Mouse (Mus musculus): ENCODE data around the gene Micu1. TPM values are rescaled to one million over a fixed set of nuclear protein-coding genes. Genes with fewer than 3 reads are reported as not detected.

Gene Micu1
- total RNA-seq, 1 experiment, result 23.6 TPM

- in situ Hi-C loops (cut with MboI; ENCODE audit: low sequenced_read_pairs in 2 of 2, unreplicated experiment in 2 of 2), result no loop called here
- TF ChIP-seq CHD2 (IDR thresholded peaks at IDR 0.05; ENCODE audit: low read depth, low read length) (no peak), MAFK (IDR thresholded peaks at IDR 0.05; ENCODE audit: insufficient read depth, low read depth, low read length) (no peak), ZNF384 (IDR thresholded peaks at IDR 0.05; ENCODE audit: low read depth, low read length) (no peak), HCFC1 (IDR thresholded peaks at IDR 0.05; ENCODE audit: borderline replicate concordance, insufficient read depth, low read length) (no peak), ZC3H11A (IDR thresholded peaks at IDR 0.05; ENCODE audit: borderline replicate concordance, low read depth, low read length) (no peak)
- H3K9ac ChIP-seq (ENCODE audit: insufficient read depth, low read depth, low read length, poor library complexity, severe bottlenecking), result no peak overlapping the region
- no peak overlapping the region for H3K4me3 ChIP-seq (ENCODE audit: insufficient read depth in 1 of 2, low read depth in 1 of 2, low read length in 2 of 2, poor library complexity in 1 of 2, severe bottlenecking in 1 of 2)
- DNase-seq (ENCODE audit: low read depth, low spot score), result no peak
- no peaks in the 10 kb centered on the region for H3K9me3 ChIP-seq (ENCODE audit: control insufficient read depth, insufficient read depth, low read depth, low read length)
- peaks cover 9 to 14% of the 10 kb centered on the region in 2 experiments for H3K4me1 ChIP-seq (ENCODE audit: control insufficient read depth in 2 of 2, insufficient read depth in 2 of 2, low read length in 2 of 2, poor library complexity in 1 of 2)
- no peaks in the 10 kb centered on the region; the same call in 1 of the 2 replicates for H3K36me3 ChIP-seq (ENCODE audit: control insufficient read depth, insufficient read depth, low read length, poor library complexity, severe bottlenecking)
- no peak overlapping the region for H3K27ac ChIP-seq (ENCODE audit: insufficient read depth, low read depth, low read length, poor library complexity, severe bottlenecking)
These were observed 91.2 kb downstream of the Micu1 start for GRCm38 (mm10) chr10:59793454-59793853.

DNA sequence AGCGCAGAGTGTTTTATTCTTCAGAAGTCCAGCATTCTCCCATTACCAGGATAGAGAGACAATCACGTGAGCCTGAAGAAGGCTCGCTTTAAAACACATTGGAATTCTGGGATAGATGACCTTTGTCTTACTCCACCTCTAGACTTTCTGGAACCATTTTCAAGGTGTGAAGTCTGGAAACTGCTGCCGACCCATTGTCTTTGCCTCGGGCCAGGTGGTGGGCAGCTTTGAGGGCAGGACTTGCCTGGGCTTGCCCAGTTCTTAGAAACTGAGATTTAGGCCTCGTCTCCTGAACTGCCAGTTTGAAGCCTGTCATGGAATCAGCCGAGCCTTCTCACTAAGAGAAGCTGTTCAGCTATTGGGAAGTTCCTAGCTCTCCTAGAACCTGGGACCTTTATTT lies 92.8 kb downstream of the Micu1 start:
- no peak for DNase-seq (ENCODE audit: low read depth, low spot score)
- no peaks in the 10 kb centered on the region; the same call in 1 of the 2 replicates for H3K36me3 ChIP-seq (ENCODE audit: control insufficient read depth, insufficient read depth, low read length, poor library complexity, severe bottlenecking)
- in situ Hi-C loops (cut with MboI; ENCODE audit: low sequenced_read_pairs in 2 of 2, unreplicated experiment in 2 of 2), result no loop called here
- TF ChIP-seq MAFK (IDR thresholded peaks at IDR 0.05; ENCODE audit: insufficient read depth, low read depth, low read length), result no peak
- no peak for TF ChIP-seq ZC3H11A (IDR thresholded peaks at IDR 0.05; ENCODE audit: borderline replicate concordance, low read depth, low read length)
- no peak for TF ChIP-seq ZNF384 (IDR thresholded peaks at IDR 0.05; ENCODE audit: low read depth, low read length)
- TF ChIP-seq CHD2 (IDR thresholded peaks at IDR 0.05; ENCODE audit: low read depth, low read length), result no peak
- no peak for TF ChIP-seq HCFC1 (IDR thresholded peaks at IDR 0.05; ENCODE audit: borderline replicate concordance, insufficient read depth, low read length)
- no peak overlapping the region for H3K4me3 ChIP-seq (ENCODE audit: insufficient read depth in 1 of 2, low read depth in 1 of 2, low read length in 2 of 2, poor library complexity in 1 of 2, severe bottlenecking in 1 of 2)
- peaks cover 9 to 21% of the 10 kb centered on the region in 2 experiments for H3K4me1 ChIP-seq (ENCODE audit: control insufficient read depth in 2 of 2, insufficient read depth in 2 of 2, low read length in 2 of 2, poor library complexity in 1 of 2)
- no peaks in the 10 kb centered on the region for H3K9me3 ChIP-seq (ENCODE audit: control insufficient read depth, insufficient read depth, low read depth, low read length)
- H3K27ac ChIP-seq (ENCODE audit: insufficient read depth, low read depth, low read length, poor library complexity, severe bottlenecking), result no peak overlapping the region; the same call in 1 of the 2 replicates
- H3K9ac ChIP-seq (ENCODE audit: insufficient read depth, low read depth, low read length, poor library complexity, severe bottlenecking), result no peak overlapping the region

GRCm38 (mm10) chr10:59795902-59796301 lies 93.6 kb downstream of the Micu1 start:
- H3K36me3 ChIP-seq (ENCODE audit: control insufficient read depth, insufficient read depth, low read length, poor library complexity, severe bottlenecking), result no peaks in the 10 kb centered on the region; the same call in 1 of the 2 replicates
- TF ChIP-seq MAFK (IDR thresholded peaks at IDR 0.05; ENCODE audit: insufficient read depth, low read depth, low read length) (no peak), ZNF384 (IDR thresholded peaks at IDR 0.05; ENCODE audit: low read depth, low read length) (no peak)
- no peak for DNase-seq (ENCODE audit: low read depth, low spot score)
- in situ Hi-C loops (cut with MboI; ENCODE audit: low sequenced_read_pairs in 2 of 2, unreplicated experiment in 2 of 2), result no loop called here
- H3K4me3 ChIP-seq (ENCODE audit: insufficient read depth in 1 of 2, low read depth in 1 of 2, low read length in 2 of 2, poor library complexity in 1 of 2, severe bottlenecking in 1 of 2), result no peak overlapping the region
- no peaks in the 10 kb centered on the region for H3K9me3 ChIP-seq (ENCODE audit: control insufficient read depth, insufficient read depth, low read depth, low read length)
- no peak overlapping the region for H3K9ac ChIP-seq (ENCODE audit: insufficient read depth, low read depth, low read length, poor library complexity, severe bottlenecking)
- H3K4me1 ChIP-seq (ENCODE audit: control insufficient read depth in 2 of 2, insufficient read depth in 2 of 2, low read length in 2 of 2, poor library complexity in 1 of 2), result peaks cover 9 to 23% of the 10 kb centered on the region in 2 experiments
- peak overlapping the region; percentile 61 for H3K27ac ChIP-seq (ENCODE audit: insufficient read depth, low read depth, low read length, poor library complexity, severe bottlenecking)

DNA sequence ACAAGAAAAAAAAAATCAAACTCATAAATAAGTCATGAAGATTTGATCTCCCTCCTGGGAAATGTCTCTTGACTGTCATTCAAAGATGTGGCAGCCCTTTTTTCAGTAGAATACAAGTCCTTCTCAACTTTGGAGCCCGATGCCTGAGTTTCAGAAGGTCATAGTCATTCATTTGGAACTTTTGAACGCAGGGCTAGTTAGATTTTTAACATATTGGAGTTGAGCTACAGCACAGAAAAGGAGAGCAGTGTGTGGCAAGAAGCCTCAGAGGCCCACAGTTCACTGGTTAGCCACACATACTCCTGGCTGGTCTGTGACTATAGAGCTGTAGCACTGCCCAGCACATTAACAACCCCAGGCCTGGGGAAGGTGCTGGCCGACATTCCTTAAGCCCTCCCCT lies 96.1 kb downstream of the Micu1 start:
- in situ Hi-C loops (cut with MboI; ENCODE audit: low sequenced_read_pairs in 2 of 2, unreplicated experiment in 2 of 2), result no loop called here
- Histone ChIP-seq H3K4me1 (ENCODE audit: control insufficient read depth in 2 of 2, insufficient read depth in 2 of 2, low read length in 2 of 2, poor library complexity in 1 of 2) (peaks cover 9 to 21% of the 10 kb centered on the region in 2 experiments), H3K4me3 (ENCODE audit: insufficient read depth in 1 of 2, low read depth in 1 of 2, low read length in 2 of 2, poor library complexity in 1 of 2, severe bottlenecking in 1 of 2) (no peak overlapping the region), H3K36me3 (ENCODE audit: control insufficient read depth, insufficient read depth, low read length, poor library complexity, severe bottlenecking) (no peaks in the 10 kb centered on the region), H3K9me3 (ENCODE audit: control insufficient read depth, insufficient read depth, low read depth, low read length) (no peaks in the 10 kb centered on the region), H3K9ac (ENCODE audit: insufficient read depth, low read depth, low read length, poor library complexity, severe bottlenecking) (no peak overlapping the region), H3K27ac (ENCODE audit: insufficient read depth, low read depth, low read length, poor library complexity, severe bottlenecking) (no peak overlapping the region)
- TF ChIP-seq CHD2 (IDR thresholded peaks at IDR 0.05; ENCODE audit: low read depth, low read length) (no peak), HCFC1 (IDR thresholded peaks at IDR 0.05; ENCODE audit: borderline replicate concordance, insufficient read depth, low read length) (no peak), ZC3H11A (IDR thresholded peaks at IDR 0.05; ENCODE audit: borderline replicate concordance, low read depth, low read length) (no peak), ZNF384 (IDR thresholded peaks at IDR 0.05; ENCODE audit: low read depth, low read length) (no peak), MAFK (IDR thresholded peaks at IDR 0.05; ENCODE audit: insufficient read depth, low read depth, low read length) (no peak)
- DNase-seq (ENCODE audit: low read depth, low spot score), result no peak
